Comparison of ENCODE assay signal across 19 mouse cellular contexts in genomic region chr17:29158899-29159298, GRCm38 (mm10). TPM values are rescaled to one million over a fixed set of nuclear protein-coding genes. Genes with fewer than 3 reads are reported as not detected.
"Had no signal": no experiment of that assay in that cellular context is flagged by ENCODE, and none has a peak within 500 bp of the region (broad histone marks: within the 10 kb centered on the region; RNA-seq: fewer than 3 reads in every experiment).

No protein-coding gene starts in this region.

- H3K27me3 ChIP-seq: midbrain, embryonic 13.5 days; midbrain, embryonic 15.5 days; neural tube, embryonic 13.5 days; stomach, embryonic 15.5 days had no signal

- H3K4me2 ChIP-seq: lung, embryonic 14.5 days; midbrain, embryonic 13.5 days; midbrain, embryonic 15.5 days; neural tube, embryonic 13.5 days; neural tube, embryonic 15.5 days; stomach, embryonic 15.5 days had no signal

- H3K27ac ChIP-seq: midbrain, embryonic 10.5 days; midbrain, embryonic 13.5 days; midbrain, embryonic 15.5 days; neural tube, embryonic 13.5 days; neural tube, embryonic 15.5 days had no signal

- H3K9ac ChIP-seq: lung, embryonic 14.5 days; midbrain, embryonic 13.5 days; midbrain, embryonic 15.5 days; neural tube, embryonic 13.5 days; neural tube, embryonic 15.5 days; stomach, embryonic 15.5 days had no signal

- H3K4me3 ChIP-seq: midbrain, embryonic 10.5 days; midbrain, embryonic 13.5 days; midbrain, embryonic 15.5 days; myocyte; neural tube, embryonic 13.5 days; neural tube, embryonic 15.5 days; stomach, embryonic 15.5 days had no signal

- H3K36me3 ChIP-seq: midbrain, embryonic 13.5 days; midbrain, embryonic 15.5 days; neural tube, embryonic 13.5 days; neural tube, embryonic 15.5 days; stomach, embryonic 15.5 days had no signal

- ATAC-seq: midbrain, embryonic 13.5 days; midbrain, embryonic 15.5 days had no signal

- DNase-seq: lung, adult 18-20 months; lung, embryonic 14.5 days; lung, postnatal 10 days; lung, postnatal 4 days; retina, postnatal 1 day; right cerebral cortex, adult 18-20 months; right cerebral cortex, postnatal 25 days; right cerebral cortex, postnatal 4 days; thymus, adult 2 months; thymus, postnatal 25 days; thymus, postnatal 4 days had no signal

- H3K9me3 ChIP-seq: midbrain, embryonic 13.5 days; midbrain, embryonic 15.5 days; neural tube, embryonic 13.5 days; neural tube, embryonic 15.5 days; stomach, embryonic 15.5 days had no signal

RNA-seq across cellular contexts. Expression of gene Rab44, which starts 45.0 kb away (rescaled TPM):
- polyA plus RNA-seq: midbrain, embryonic 13.5 days; midbrain, embryonic 15.5 days; testis, adult 2 months had no signal
